Comparison of ENCODE assay signal across 18 mouse cellular contexts in the genomic region with DNA sequence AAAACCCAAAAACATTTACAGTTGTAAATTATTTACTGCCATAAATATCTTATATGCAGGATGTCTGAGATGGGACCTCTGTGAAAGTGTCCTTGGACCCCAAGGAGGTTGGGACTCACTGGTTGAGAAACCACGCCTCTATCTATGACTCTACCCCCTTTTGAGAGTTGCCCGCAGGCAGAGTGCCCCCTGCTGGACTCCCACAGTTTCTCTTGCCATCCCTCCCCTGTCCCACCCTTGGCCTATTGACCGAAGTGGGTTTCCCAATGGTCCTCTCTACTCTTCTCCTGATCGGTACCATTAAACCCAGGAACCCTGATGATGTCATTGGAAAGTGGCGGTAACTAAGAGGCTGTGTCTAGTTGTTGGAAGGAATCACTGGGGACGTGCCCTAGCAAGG. TPM values are rescaled to one million over a fixed set of nuclear protein-coding genes. Genes with fewer than 3 reads are reported as not detected.
DNase-seq lines count a peak whose midpoint lies in the region; ATAC-seq and TF ChIP-seq lines count a peak whose summit lies in the region.
"Had no signal": no experiment of that assay in that cellular context is flagged by ENCODE, and none has a peak within 500 bp of the region (broad histone marks: within the 10 kb centered on the region; RNA-seq: fewer than 3 reads in every experiment).

No protein-coding gene starts in this region.

- no peaks in the 10 kb centered on the region for H3K36me3 ChIP-seq in hindbrain, embryonic 10.5 days
- H3K36me3 ChIP-seq in hindbrain, embryonic 12.5 days: no peaks in the 10 kb centered on the region
- no peaks in the 10 kb centered on the region for H3K36me3 ChIP-seq in liver, embryonic 14.5 days (replicated peaks; ENCODE audit: control insufficient read depth, insufficient read depth, low read depth)
- H3K36me3 ChIP-seq in liver, embryonic 11.5 days (ENCODE audit: control insufficient read depth, insufficient read depth, low read length): no peaks in the 10 kb centered on the region
- no peaks in the 10 kb centered on the region for H3K36me3 ChIP-seq in E14TG2a.4 (ENCODE audit: insufficient read depth, low read length)
- H3K36me3 ChIP-seq: heart, embryonic 15.5 days; limb, embryonic 15.5 days; midbrain, embryonic 13.5 days had no signal

- H3K9ac ChIP-seq in hindbrain, embryonic 12.5 days: no peak overlapping the region
- H3K9ac ChIP-seq in liver, embryonic 14.5 days (replicated peaks): no peak overlapping the region
- no peak overlapping the region for H3K9ac ChIP-seq in liver, embryonic 11.5 days (ENCODE audit: low read depth, low read length)
- H3K9ac ChIP-seq: heart, embryonic 15.5 days; hindbrain, embryonic 14.5 days; limb, embryonic 15.5 days; midbrain, embryonic 13.5 days had no signal

- 86% methylated on average over 6 of the region's 6 CpGs for WGBS in hindbrain, embryonic 10.5 days
- 83% methylated on average over 6 of the region's 6 CpGs for WGBS in hindbrain, embryonic 12.5 days
- 58% methylated on average over 6 of the region's 6 CpGs for WGBS in liver, embryonic 14.5 days (ENCODE audit: insufficient replicate concordance)
- whole genome bisulfite sequencing in liver, embryonic 11.5 days: 77% methylated on average over 6 of the region's 6 CpGs

- TF ChIP-seq CTCF in liver, embryonic 14.5 days (IDR thresholded peaks at IDR 0.05; ENCODE audit: low read depth): 0 out of 2 replicates have a peak, but pooled peaks have one; percentile 21
- peak; percentile 59 for TF ChIP-seq CTCF in E14TG2a.4 (conservative IDR thresholded peaks at IDR 0.05; ENCODE audit: low read length)

- ATAC-seq in hindbrain, embryonic 12.5 days (ENCODE audit: low FRiP score): no peak
- no peak for ATAC-seq in liver, embryonic 14.5 days (ENCODE audit: insufficient read depth)
- no peak for ATAC-seq in liver, embryonic 11.5 days (replicated peaks; ENCODE audit: low FRiP score)
- ATAC-seq: midbrain, embryonic 13.5 days had no signal

- peak overlapping the region; percentile 89 for H3K27ac ChIP-seq in hindbrain, embryonic 10.5 days
- no peak overlapping the region for H3K27ac ChIP-seq in hindbrain, embryonic 12.5 days
- H3K27ac ChIP-seq in liver, embryonic 14.5 days: no peak overlapping the region
- H3K27ac ChIP-seq in liver, embryonic 11.5 days (ENCODE audit: low read depth, low read length): no peak overlapping the region
- H3K27ac ChIP-seq: hindbrain, embryonic 14.5 days; limb, embryonic 15.5 days; macrophage; midbrain, embryonic 13.5 days had no signal

- DNase-seq in hindbrain, embryonic 10.5 days (ENCODE audit: low spot score): no peak
- no peak for DNase-seq in liver, embryonic 14.5 days (ENCODE audit: low read depth in 3 of 3, low spot score in 3 of 3)
- no peak for DNase-seq in liver, embryonic 11.5 days (ENCODE audit: low spot score)
- peak; percentile 78 for DNase-seq in R1 (ENCODE audit: low read depth, low spot score)
- DNase-seq in urinary bladder, adult 2 months (ENCODE audit: low spot score): no peak
- DNase-seq in gastrocnemius, postnatal 10 days: no peak
- DNase-seq: cerebellum, postnatal 36 days; kidney, adult 9 months; right cerebral cortex, adult 18-20 months had no signal

- no peak overlapping the region for H3K4me2 ChIP-seq in hindbrain, embryonic 12.5 days (replicated peaks)
- H3K4me2 ChIP-seq in liver, embryonic 14.5 days (ENCODE audit: low read depth): no peak overlapping the region
- no peak overlapping the region for H3K4me2 ChIP-seq in liver, embryonic 11.5 days
- H3K4me2 ChIP-seq: limb, embryonic 15.5 days; midbrain, embryonic 13.5 days had no signal

- no peaks in the 10 kb centered on the region for H3K9me3 ChIP-seq in hindbrain, embryonic 10.5 days
- no peaks in the 10 kb centered on the region for H3K9me3 ChIP-seq in hindbrain, embryonic 12.5 days (replicated peaks)
- H3K9me3 ChIP-seq in liver, embryonic 14.5 days (ENCODE audit: control insufficient read depth, low read length): no peaks in the 10 kb centered on the region
- H3K9me3 ChIP-seq in liver, embryonic 11.5 days (ENCODE audit: control insufficient read depth, low read length): no peaks in the 10 kb centered on the region
- H3K9me3 ChIP-seq in E14TG2a.4 (ENCODE audit: low read length): no peaks in the 10 kb centered on the region
- H3K9me3 ChIP-seq: heart, embryonic 15.5 days; limb, embryonic 15.5 days; midbrain, embryonic 13.5 days had no signal

- H3K4me1 ChIP-seq in hindbrain, embryonic 10.5 days (replicated peaks): peaks cover 68% of the 10 kb centered on the region
- H3K4me1 ChIP-seq in hindbrain, embryonic 12.5 days: peaks cover 36% of the 10 kb centered on the region
- H3K4me1 ChIP-seq in liver, embryonic 14.5 days (replicated peaks; ENCODE audit: control insufficient read depth in 2 of 2, insufficient read depth in 2 of 2, low read length in 1 of 2): peaks cover 0 to 12% of the 10 kb centered on the region in 2 experiments; a peak in 2 of 4 replicates
- peaks cover 33% of the 10 kb centered on the region for H3K4me1 ChIP-seq in liver, embryonic 11.5 days (replicated peaks; ENCODE audit: control insufficient read depth, insufficient read depth, low read length)
- H3K4me1 ChIP-seq in E14TG2a.4 (replicated peaks; ENCODE audit: low read depth, low read length): peaks cover 92% of the 10 kb centered on the region

- H3K4me3 ChIP-seq in hindbrain, embryonic 10.5 days: no peak overlapping the region
- no peak overlapping the region for H3K4me3 ChIP-seq in hindbrain, embryonic 12.5 days
- H3K4me3 ChIP-seq in liver, embryonic 14.5 days (ENCODE audit: insufficient read depth in 1 of 2, low read depth in 2 of 2, low read length in 2 of 2): no peak overlapping the region
- H3K4me3 ChIP-seq in liver, embryonic 11.5 days (ENCODE audit: low read depth, low read length): no peak overlapping the region
- H3K4me3 ChIP-seq in E14TG2a.4 (replicated peaks; ENCODE audit: low read length): peak overlapping the region; percentile 74
- H3K4me3 ChIP-seq: limb, embryonic 15.5 days; midbrain, embryonic 13.5 days had no signal

- no peaks in the 10 kb centered on the region for H3K27me3 ChIP-seq in hindbrain, embryonic 10.5 days (ENCODE audit: insufficient read depth, poor library complexity, severe bottlenecking)
- H3K27me3 ChIP-seq in hindbrain, embryonic 12.5 days: no peaks in the 10 kb centered on the region
- no peaks in the 10 kb centered on the region for H3K27me3 ChIP-seq in liver, embryonic 14.5 days (ENCODE audit: control insufficient read depth, insufficient read depth, low read length)
- H3K27me3 ChIP-seq in liver, embryonic 11.5 days (replicated peaks; ENCODE audit: control insufficient read depth, insufficient read depth, low read length): no peaks in the 10 kb centered on the region
- H3K27me3 ChIP-seq in E14TG2a.4 (ENCODE audit: insufficient read depth, low read length): no peaks in the 10 kb centered on the region
- H3K27me3 ChIP-seq: heart, embryonic 15.5 days; limb, embryonic 15.5 days; midbrain, embryonic 13.5 days had no signal

- no peak for TF ChIP-seq EP300 in liver, embryonic 14.5 days (IDR thresholded peaks at IDR 0.05; ENCODE audit: low read depth)

RNA-seq across cellular contexts. Expression of gene Rbfox2, which starts 35.2 kb away (rescaled TPM):
- 50.6 and 77.8 TPM in 2 replicates for polyA plus RNA-seq in hindbrain, embryonic 10.5 days (2016; fragmentation: Nextera tagmentation; extraction: Ambion mirVana)
- 156 and 166 TPM in 2 replicates for polyA plus RNA-seq in hindbrain, embryonic 12.5 days (2016; fragmentation: Nextera tagmentation; extraction: Ambion mirVana)
- polyA plus RNA-seq in liver, embryonic 14.5 days (2012; rRNA removed): 9.1 and 9.9 TPM in 2 replicates
- polyA plus RNA-seq in liver, embryonic 14.5 days (2014; fragmentation: Nextera tagmentation; extraction: Ambion mirVana): 7.2 and 8.5 TPM in 2 replicates
- polyA plus RNA-seq in liver, embryonic 11.5 days (2014; fragmentation: Nextera tagmentation; extraction: Ambion mirVana): 24.3 and 26.6 TPM in 2 replicates
- polyA plus RNA-seq in urinary bladder, adult 2 months (2012; rRNA removed): 93.7 and 115 TPM in 2 replicates
- total RNA-seq in gastrocnemius, postnatal 10 days (2021): 100 to 1,000 TPM; 219 to 240 TPM

RNA-seq across cellular contexts. Expression of gene Apol7a, which starts 56.9 kb away (rescaled TPM):
- not detected in 2 replicates for polyA plus RNA-seq in hindbrain, embryonic 10.5 days (2016; fragmentation: Nextera tagmentation; extraction: Ambion mirVana)
- not detected in 2 replicates for polyA plus RNA-seq in hindbrain, embryonic 12.5 days (2016; fragmentation: Nextera tagmentation; extraction: Ambion mirVana)
- 0.25 and 0.26 TPM in 2 replicates for polyA plus RNA-seq in liver, embryonic 14.5 days (2012; rRNA removed)
- 0.56 and 0.69 TPM in 2 replicates for polyA plus RNA-seq in liver, embryonic 14.5 days (2014; fragmentation: Nextera tagmentation; extraction: Ambion mirVana)
- polyA plus RNA-seq in liver, embryonic 11.5 days (2014; fragmentation: Nextera tagmentation; extraction: Ambion mirVana): not detected in 2 replicates
- polyA plus RNA-seq in urinary bladder, adult 2 months (2012; rRNA removed): 1.8 and 2.8 TPM in 2 replicates
- total RNA-seq in gastrocnemius, postnatal 10 days (2021): under 1 TPM; 0.14 to 0.29 TPM
- total RNA-seq: layer of hippocampus, adult 18-20 months had no signal
- polyA plus RNA-seq: embryonic facial prominence, embryonic 11.5 days; hindbrain, embryonic 14.5 days; macrophage; midbrain, embryonic 13.5 days had no signal
